Mouse (Mus musculus): ENCODE data around the gene Ptprm.

GRCm38 (mm10) chr17:67383635-67384034 is 29.4 kb upstream of the Ptprm start:
- TF ChIP-seq CTCF (IDR thresholded peaks at IDR 0.05; ENCODE audit: low read depth) = no peak
- TF ChIP-seq EP300 (IDR thresholded peaks at IDR 0.05; ENCODE audit: low read depth) = no peak
